In genomic region chr5:77406371-77406871, GRCm38 (mm10) we compare ENCODE assay signal across 9 mouse cellular contexts. TPM values are rescaled to one million over a fixed set of nuclear protein-coding genes. Genes with fewer than 3 reads are reported as not detected.
DNase-seq lines count a peak whose midpoint lies in the region; ATAC-seq lines count a peak whose summit lies in the region.
"Had no signal": no experiment of that assay in that cellular context is flagged by ENCODE, and none has a peak within 500 bp of the region (broad histone marks: within the 10 kb centered on the region; RNA-seq: fewer than 3 reads in every experiment).

No protein-coding gene starts in this region.

- H3K4me2 ChIP-seq in forebrain, embryonic 11.5 days (ENCODE audit: low read depth, low read length, severe bottlenecking) = no peak overlapping the region

- H3K9me3 ChIP-seq in heart, embryonic 10.5 days = no peaks in the 10 kb centered on the region
- H3K9me3 ChIP-seq in embryonic facial prominence, embryonic 10.5 days = 0 out of 2 replicates have a peak, but pooled peaks cover 2% of the 10 kb centered on the region
- H3K9me3 ChIP-seq in forebrain, embryonic 11.5 days (ENCODE audit: control insufficient read depth, low read length) = no peaks in the 10 kb centered on the region
- H3K9me3 ChIP-seq: neural tube, embryonic 12.5 days had no signal

- H3K27ac ChIP-seq in heart, embryonic 10.5 days = no peak overlapping the region
- no peak overlapping the region for H3K27ac ChIP-seq in embryonic facial prominence, embryonic 10.5 days (replicated peaks)
- H3K27ac ChIP-seq in forebrain, embryonic 11.5 days (ENCODE audit: low read depth, low read length) = no peak overlapping the region
- H3K27ac ChIP-seq: neural tube, embryonic 12.5 days had no signal

- DNase-seq in heart, adult 11 months = peak; percentile 98
- DNase-seq in heart, embryonic 10.5 days (ENCODE audit: low spot score) = no peak
- peak; percentile 16 for DNase-seq in embryonic facial prominence, embryonic 10.5 days (ENCODE audit: low spot score)
- DNase-seq in heart, postnatal 36 days = peak; percentile 61 to 71
- peak; percentile 39 to 61 for DNase-seq in lung, adult 18-20 months
- DNase-seq in cerebellum, adult 18-20 months = no peak
- DNase-seq in spleen, postnatal 4 days (ENCODE audit: low spot score in 2 of 2) = no peak
- DNase-seq in forebrain, embryonic 11.5 days (ENCODE audit: low spot score) = no peak

- no peak for ATAC-seq in forebrain, embryonic 11.5 days (replicated peaks; ENCODE audit: low FRiP score)

- intact Hi-C loops in heart, postnatal 36 days (cut with DNase I) = loop anchor here (5.0 kb wide), 1 partner anchor 56 kb away; no protein-coding TSS in a partner anchor

- no peaks in the 10 kb centered on the region for H3K36me3 ChIP-seq in heart, embryonic 10.5 days
- H3K36me3 ChIP-seq in embryonic facial prominence, embryonic 10.5 days (replicated peaks) = no peaks in the 10 kb centered on the region
- no peaks in the 10 kb centered on the region for H3K36me3 ChIP-seq in forebrain, embryonic 11.5 days (ENCODE audit: control insufficient read depth, insufficient read depth, low read length)
- H3K36me3 ChIP-seq: neural tube, embryonic 12.5 days had no signal

- 43% methylated on average over 5 of the region's 5 CpGs for WGBS in heart, embryonic 10.5 days
- WGBS in embryonic facial prominence, embryonic 10.5 days = 61% methylated on average over 5 of the region's 5 CpGs
- WGBS in forebrain, embryonic 11.5 days = 63% methylated on average over 5 of the region's 5 CpGs

- peaks cover 52% of the 10 kb centered on the region for H3K27me3 ChIP-seq in heart, embryonic 10.5 days (ENCODE audit: insufficient read depth, poor library complexity, severe bottlenecking)
- H3K27me3 ChIP-seq in embryonic facial prominence, embryonic 10.5 days (replicated peaks; ENCODE audit: low read depth, poor library complexity, severe bottlenecking) = peaks cover 48% of the 10 kb centered on the region
- H3K27me3 ChIP-seq in forebrain, embryonic 11.5 days (ENCODE audit: control insufficient read depth, insufficient read depth, low read length) = peaks cover 12% of the 10 kb centered on the region

- no peak overlapping the region for H3K4me3 ChIP-seq in heart, embryonic 10.5 days
- H3K4me3 ChIP-seq in embryonic facial prominence, embryonic 10.5 days = 0 out of 2 replicates have a peak overlapping the region, but pooled peaks have one; percentile 64
- H3K4me3 ChIP-seq in forebrain, embryonic 11.5 days (ENCODE audit: low read depth, low read length) = no peak overlapping the region

- 0 out of 2 replicates have a peak, but pooled peaks cover 12% of the 10 kb centered on the region for H3K4me1 ChIP-seq in heart, embryonic 10.5 days
- H3K4me1 ChIP-seq in embryonic facial prominence, embryonic 10.5 days = peaks cover 10% of the 10 kb centered on the region
- H3K4me1 ChIP-seq in forebrain, embryonic 11.5 days (replicated peaks; ENCODE audit: control insufficient read depth, insufficient read depth, low read length) = no peaks in the 10 kb centered on the region

- no peak overlapping the region for H3K9ac ChIP-seq in forebrain, embryonic 11.5 days (ENCODE audit: low read length)

RNA-seq across cellular contexts. Expression of gene Igfbp7, which starts 1.4 kb away (rescaled TPM):
- polyA plus RNA-seq in heart, embryonic 10.5 days (2016; fragmentation: Nextera tagmentation; extraction: Ambion mirVana) = 16.6 and 25.7 TPM in 2 replicates
- 4.4 and 4.9 TPM in 2 replicates for polyA plus RNA-seq in embryonic facial prominence, embryonic 10.5 days (2016; fragmentation: Nextera tagmentation; extraction: Ambion mirVana)
- total RNA-seq in heart, postnatal 36 days (2021) = 100 to 1,000 TPM; 249 to 272 TPM
- 15.4 and 20.5 TPM in 2 replicates for polyA plus RNA-seq in forebrain, embryonic 11.5 days (2014; fragmentation: Nextera tagmentation; extraction: Ambion mirVana)

Comparison
In these comparisons a context has a peak if more than half of its experiments do, and no peak if none do; other contexts are left out.
1. DNase-seq: peak in heart, adult 11 months (single experiment), embryonic facial prominence, embryonic 10.5 days (single experiment), heart, postnatal 36 days (2 of 2) and lung, adult 18-20 months (2 of 2); none in heart, embryonic 10.5 days (single experiment), cerebellum, adult 18-20 months (0 of 2), spleen, postnatal 4 days (0 of 2) and forebrain, embryonic 11.5 days (single experiment).